Mouse (Mus musculus): ENCODE results near the gene Ubn1.
A peak's percentile ranks its signal among the peaks of the same experiment; 100 is the strongest.

Gene Ubn1

GRCm38 (mm10) chr16:5049774-5050234 lies at the start of gene Ubn1, which contains the start of gene Glyr1:
Gene Ubn1 (plus strand): TSS chr16:5050057.
Gene Glyr1 (minus strand): TSS chr16:5049863.
- DNase-seq (ENCODE audit: low spot score in 2 of 2): peak; percentile 94 to 99

DNA sequence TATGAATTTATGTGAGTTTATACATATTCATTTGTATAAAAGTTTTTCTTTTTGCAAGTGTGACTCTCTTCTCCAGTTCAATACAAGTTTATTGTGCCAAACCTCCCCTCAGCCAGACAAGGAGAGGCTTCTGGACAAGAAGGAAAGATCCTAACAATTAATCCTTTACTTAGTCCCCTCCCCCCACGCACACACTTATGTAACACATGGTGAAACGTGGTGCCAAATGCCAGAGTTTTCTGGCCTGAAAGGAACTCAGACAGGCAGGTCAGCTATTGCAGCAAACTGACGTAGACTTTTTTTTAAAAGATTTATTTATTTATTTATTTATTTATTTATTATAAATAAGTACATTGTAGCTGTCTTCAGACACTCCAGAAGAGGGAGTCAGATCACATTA lies 49.2 kb upstream of the Ubn1 start:
- DNase-seq (ENCODE audit: low spot score in 2 of 2): no peak

DNA sequence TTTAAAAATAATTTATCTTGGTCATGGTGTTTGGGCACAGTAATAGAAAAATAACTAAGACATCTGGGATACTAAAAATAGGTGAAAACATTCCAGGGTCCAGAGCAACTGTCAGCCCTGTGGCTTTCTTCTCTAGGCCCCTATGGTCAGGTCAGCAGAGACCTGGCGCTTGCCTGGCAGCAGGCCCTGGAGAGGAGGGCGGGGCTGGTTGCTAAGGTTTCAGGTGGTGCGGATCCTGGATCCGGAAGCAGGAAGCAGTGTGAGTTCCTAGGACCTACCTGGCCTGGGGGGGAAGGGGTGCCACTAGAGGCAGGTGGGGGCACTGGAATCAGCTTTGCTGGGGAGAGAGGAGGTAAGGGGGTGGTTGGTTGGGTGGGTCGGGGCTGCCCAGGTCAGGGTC lies 42.8 kb upstream of the Ubn1 start, which contains the start of gene Smim22:
Smim22 (plus strand) TSS at position 222 of the 400 bp plus-strand sequence.
- DNase-seq (ENCODE audit: low spot score in 2 of 2): peak; percentile 48 to 59

DNA sequence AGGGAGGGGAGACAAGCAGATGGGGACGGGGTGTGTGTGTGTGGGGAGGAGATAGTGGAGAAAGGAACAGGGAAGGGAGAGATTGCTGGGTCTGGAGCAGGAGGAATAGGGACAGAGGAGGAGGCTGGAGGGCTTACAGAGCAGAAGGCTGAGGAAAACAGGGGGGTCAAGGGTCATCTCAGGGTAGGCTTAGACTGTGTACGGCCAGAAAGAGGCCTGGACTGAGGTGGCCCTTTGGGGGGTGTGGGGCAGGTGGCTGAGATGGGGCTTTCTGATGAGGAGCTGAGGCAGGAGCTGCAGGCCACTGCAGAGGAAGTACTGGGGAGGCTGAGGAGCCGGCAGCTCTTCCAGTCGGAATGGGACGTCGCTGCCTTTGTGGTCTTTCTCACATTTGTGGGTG lies 42.4 kb upstream of the Ubn1 start:
- DNase-seq (ENCODE audit: low spot score in 2 of 2): peak in 1 of 2 experiments; percentile 14

DNA sequence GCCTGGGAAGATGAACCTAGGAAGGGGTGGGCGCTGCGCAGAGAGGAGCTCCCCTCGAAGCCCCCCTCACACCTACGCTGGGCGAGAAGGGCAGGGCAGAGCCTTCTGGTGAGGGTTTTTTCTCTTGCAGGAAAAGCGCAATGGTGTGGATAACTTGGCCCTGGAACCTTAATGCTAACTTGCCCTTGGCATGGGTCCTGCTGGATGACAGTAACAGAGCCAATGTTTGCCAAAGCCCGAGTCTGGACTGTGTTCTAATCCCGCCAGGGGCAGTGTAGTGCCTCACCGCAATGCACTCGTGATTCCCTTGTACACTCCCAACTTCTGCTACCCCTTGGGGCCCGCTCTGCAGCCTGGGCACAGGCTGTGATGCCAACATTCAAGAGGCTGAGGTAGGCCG lies 41.8 kb upstream of the Ubn1 start:
- DNase-seq (ENCODE audit: low spot score in 2 of 2): no peak

DNA sequence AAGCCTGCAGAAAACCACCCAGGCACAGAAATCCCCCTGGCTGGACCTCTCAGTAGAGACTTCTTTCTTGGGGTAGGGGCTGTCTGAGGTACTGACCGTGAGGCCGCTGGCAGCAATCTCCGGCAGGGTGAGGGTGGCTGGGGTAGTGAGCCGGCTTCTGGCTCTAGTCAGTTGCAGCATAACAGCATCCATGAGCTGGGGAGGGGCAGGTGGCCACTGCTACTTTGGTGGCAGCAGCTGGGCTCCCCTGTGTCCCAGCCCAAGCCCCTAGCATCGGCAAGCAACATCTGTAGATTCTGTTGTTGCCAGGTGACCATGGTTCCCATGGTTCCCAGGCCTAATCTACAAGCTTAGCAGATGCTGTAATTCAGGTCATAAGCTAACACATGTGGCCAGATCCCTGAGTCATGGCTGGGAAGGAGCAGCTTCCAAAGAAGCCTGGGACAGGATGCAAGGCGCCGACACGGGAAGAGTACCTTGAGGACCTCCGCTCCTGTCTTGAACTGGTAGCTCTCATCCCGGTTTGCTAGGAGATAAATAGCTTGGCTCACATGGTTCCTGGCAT lies 39.4 kb upstream of the Ubn1 start:
- no peak for DNase-seq (ENCODE audit: low spot score in 2 of 2)

GRCm38 (mm10) chr16:5011285-5011684 lies 38.6 kb upstream of the Ubn1 start:
- DNase-seq (ENCODE audit: low spot score in 2 of 2): no peak

DNA sequence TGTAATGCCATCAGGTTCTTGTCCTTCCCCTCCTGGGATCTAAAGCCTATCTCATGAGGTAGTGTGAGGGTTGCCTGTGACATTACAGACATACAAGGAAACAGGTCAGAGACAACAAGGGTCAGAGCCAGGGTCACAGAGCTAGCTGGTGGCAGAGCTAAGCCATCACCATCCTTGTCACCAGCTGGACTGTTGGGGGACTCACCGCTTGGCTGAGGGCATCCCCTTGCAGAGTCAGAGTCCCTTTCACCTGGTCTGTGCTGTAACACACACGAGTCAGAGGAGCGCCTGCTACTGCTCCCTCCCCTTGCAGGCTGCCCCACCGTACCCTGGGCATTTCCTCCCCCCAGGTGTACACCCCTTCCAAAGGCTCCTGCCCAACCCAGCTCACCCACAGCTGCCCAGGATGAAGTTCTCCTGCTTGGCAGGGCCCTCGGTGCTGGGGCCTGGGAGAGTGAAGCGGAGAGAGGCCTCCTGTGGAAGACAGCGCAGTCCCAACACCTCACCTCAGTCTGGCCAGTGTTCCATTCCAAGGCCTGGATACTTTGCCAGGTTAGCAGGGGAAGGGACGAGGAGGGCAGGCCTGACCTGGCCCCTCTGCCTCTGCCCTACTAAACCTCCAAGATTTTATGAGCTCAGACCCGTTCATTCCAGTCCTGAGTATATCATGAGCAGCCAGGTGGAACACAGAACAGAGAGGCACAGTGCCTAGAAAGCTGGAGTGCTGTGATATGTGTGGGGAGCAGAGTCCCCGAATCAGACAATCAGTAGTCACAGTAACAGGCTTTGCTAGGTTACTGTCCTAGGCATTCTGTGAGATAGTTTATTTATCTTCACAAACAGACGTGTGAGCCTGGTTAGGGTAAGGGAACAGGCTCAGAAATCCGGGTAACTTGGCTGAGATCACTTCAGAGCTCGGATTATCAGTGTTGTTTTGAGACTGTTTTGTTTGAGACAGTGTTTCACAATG lies 37.5 kb upstream of the Ubn1 start:
- DNase-seq (ENCODE audit: low spot score in 2 of 2): peak in 1 of 2 experiments; percentile 22

DNA sequence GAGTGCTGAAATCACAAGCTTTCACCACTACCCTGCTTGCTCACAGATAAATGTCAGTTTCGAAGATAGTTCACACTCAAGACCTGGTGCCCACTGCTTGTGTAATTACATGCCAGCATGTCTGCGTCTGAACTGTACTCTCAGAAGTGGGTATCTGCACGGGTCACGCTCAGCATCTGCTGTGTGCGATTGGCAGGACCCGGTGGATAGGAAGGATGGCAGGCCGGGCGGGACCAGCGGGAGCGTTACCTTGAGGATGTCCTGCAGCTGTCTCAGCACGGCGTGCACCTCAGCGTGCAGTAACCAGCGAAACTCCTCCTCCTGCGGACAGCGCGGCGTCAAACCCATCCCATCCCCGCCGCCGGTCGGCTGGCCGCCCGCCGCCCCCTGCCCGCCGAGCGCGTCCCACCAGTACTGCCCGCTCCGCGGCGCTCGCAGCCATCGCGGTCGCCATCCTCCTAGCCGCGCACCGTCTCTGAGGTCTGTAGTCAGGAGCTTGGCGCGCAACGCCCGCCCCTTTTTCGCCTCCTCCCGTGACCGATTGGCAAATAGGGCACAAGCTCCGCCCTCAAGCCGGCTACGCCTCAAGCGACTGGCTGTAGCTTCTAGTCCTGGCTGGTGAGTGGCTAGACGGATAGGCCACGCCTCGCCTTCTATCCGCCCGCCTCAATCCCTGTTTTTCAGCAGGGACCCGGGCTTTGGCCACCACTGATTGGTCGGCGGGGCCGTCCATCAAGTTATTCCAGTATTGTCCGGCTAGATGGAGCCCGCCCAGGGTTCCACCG lies 36.6 kb upstream of the Ubn1 start, which contains the start of gene Rogdi:
Rogdi (minus strand) TSS at position 500 of the 785 bp plus-strand sequence.
- DNase-seq (ENCODE audit: low spot score in 2 of 2): peak; percentile 91 to 97

- DNase-seq (ENCODE audit: low spot score in 2 of 2): no peak
Measured at GRCm38 (mm10) chr16:5014578-5014977, 35.3 kb upstream of the Ubn1 start.

- DNase-seq (ENCODE audit: low spot score in 2 of 2): no peak
Measured at GRCm38 (mm10) chr16:5024021-5024420, 25.8 kb upstream of the Ubn1 start.

DNA sequence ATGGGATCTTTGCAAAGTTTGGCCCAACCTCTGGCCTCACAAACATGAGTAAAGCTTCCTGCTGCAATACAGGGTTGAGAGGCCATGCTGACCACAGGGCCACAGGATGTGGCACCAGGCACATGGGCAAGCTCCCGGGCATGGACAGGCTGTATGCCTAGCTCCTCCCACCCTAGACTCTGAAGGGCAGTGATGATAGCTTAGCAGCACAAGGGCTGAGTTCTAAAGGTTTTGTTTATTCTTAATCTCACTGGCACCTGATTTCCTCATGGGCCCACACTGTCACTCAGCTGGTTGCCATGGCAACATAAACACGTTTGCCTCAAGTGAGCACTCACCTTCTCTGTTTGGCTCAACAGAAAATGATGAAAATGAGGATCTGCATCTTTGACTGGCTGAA lies 20.0 kb upstream of the Ubn1 start:
- DNase-seq (ENCODE audit: low spot score in 2 of 2): no peak

DNA sequence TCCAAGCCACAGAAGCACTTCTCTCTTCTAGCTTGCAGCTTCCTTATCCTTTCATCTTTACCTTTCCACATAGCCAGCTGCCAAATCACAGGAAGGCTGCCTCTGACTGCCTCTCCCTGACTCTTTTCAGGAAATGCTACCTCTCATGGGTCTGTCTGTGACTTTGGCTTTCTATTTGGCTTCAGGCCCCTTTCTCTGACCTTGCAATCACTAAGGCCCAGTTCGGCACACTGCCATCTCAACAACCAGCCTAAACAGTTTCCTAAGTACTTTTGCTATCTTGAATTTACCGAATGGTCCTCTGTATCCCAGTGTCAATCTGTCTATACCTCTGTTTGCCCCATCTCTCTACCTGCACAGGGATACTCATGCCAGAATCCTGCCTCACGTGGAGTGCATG lies 14.3 kb upstream of the Ubn1 start:
- DNase-seq (ENCODE audit: low spot score in 2 of 2): no peak

DNA sequence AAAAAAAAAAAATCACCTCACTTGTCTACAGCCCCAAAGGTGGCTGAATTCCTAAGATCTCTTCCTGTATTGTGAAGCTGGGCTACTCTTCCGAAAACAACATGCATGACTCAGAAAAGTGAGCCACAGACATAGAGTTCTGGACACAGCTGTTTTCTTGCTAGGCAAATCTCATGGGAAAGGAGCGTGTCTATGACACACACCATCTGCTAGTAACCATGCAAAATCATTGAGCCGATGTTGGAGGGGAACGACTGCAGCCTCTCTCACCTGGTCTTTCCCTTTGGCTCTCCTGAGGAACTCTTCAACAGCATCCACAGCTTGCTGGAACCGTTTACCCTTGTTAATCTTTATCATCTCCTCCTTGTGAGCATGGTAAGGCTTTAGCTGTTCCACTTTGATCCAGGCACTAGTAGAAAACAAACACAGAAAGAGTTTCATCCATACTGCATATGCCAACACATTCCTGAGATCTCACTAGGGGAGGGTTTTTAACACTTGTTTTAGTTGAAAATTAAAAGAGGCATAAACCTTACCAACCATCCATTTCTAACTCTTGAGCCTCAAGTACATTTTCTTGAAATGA lies 13.1 kb upstream of the Ubn1 start:
- peak in 1 of 2 experiments; percentile 9 for DNase-seq (ENCODE audit: low spot score in 2 of 2)

- DNase-seq (ENCODE audit: low spot score in 2 of 2): no peak
Measured at GRCm38 (mm10) chr16:5045322-5045721, 4.5 kb upstream of the Ubn1 start.

DNA sequence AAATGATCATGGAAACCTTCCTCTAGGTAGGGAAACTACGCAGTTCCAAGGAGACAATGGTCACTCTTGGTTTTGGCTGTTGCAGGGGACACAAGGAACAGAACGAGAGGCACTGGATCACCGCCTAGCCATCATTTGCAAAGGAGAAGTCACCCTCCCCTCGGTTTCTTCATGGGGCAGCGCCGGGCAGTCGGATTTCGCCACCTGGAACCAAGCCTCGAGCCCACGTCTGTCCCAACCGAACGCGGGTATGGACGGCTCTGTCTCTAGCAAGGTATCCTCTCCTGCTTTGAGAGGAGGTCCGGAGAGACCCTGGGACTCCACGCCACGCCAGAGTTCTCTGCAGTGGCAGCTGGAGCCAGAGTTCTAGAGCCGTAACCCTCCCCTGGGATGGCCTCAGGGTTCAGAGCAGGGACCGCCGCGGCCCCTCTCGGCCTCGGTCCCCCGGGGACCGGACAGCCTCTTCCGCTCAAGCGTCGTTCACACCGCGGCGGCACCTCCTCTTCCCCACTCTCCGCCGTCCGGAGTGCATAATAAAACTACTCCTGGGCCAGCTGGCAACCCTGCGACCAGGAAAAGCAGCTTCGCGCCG lies 579 bp upstream of the Ubn1 start:
- DNase-seq (ENCODE audit: low spot score in 2 of 2): no peak

GRCm38 (mm10) chr16:5050251-5051110 lies 624 bp downstream of the Ubn1 start:
- DNase-seq (ENCODE audit: low spot score in 2 of 2): peak; percentile 32 to 75

DNA sequence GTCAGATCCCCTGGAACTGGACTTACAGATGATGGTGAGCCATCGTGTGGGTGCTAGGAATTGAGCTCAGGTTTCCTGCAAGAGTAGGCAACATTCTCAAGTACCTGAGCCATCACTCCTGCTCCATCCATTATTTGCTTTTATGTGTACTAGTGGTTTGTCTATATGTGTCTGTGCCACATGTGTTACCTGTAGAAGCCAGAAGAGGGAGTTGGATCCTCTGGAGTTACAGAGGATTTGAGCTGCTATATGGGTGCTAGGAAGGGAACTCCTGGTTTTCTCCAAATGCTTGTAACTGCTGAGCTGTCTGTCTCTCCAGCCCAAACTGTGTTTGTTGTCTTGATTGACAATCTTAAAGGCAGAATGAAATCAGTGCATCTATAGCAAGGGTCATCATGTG lies 8.3 kb downstream of the Ubn1 start:
- DNase-seq (ENCODE audit: low spot score in 2 of 2): no peak

DNA sequence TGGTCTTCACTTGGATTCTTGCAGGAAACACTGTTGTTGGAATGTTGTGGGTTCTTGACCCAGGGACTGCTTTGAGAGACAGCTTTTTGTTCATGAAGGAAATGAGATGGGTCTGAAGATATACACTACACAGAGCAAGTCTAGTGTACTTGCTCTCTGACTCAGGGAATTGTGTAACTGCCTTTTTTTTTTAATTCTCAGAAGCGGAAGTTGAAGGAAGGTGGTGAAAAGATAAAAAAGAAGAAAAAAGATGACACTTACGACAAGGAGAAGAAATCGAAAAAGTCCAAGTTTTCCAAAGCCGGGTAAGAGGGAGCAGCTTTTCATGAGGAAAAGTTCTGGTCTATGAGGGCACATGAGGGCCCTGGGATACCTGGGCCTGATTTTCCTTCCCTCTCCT lies 13.6 kb downstream of the Ubn1 start:
- no peak for DNase-seq (ENCODE audit: low spot score in 2 of 2)

GRCm38 (mm10) chr16:5070321-5070720 lies 20.5 kb downstream of the Ubn1 start:
- DNase-seq (ENCODE audit: low spot score in 2 of 2): no peak

Measured in urinary bladder, adult 18-20 months (tissue).